In the genomic region with DNA sequence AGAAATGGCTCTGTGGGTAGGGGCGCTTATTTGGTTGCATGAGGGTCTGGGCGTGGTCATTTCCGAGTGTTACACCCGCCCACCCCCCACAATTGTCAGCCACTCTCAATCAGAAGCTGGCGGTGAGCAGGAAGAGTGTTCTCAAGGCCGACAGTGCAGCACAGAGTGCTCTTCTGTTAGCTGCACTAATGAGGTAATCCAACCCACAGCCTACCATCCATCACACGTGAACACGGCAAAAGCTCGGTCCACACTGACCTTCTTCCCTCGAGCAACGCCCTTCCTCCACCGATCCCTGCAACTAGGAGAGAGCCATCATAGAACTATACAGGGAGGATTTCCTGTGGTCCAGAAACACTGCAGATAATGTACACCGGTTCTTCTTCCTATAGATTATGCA, we compare ENCODE assay signal across 12 mouse cellular contexts.
"Had no signal": no experiment of that assay in that cellular context is flagged by ENCODE, and none has a peak within 500 bp of the region (broad histone marks: within the 10 kb centered on the region; RNA-seq: fewer than 3 reads in every experiment).

No protein-coding gene starts in this region.

- H3K9me3 ChIP-seq: limb, embryonic 13.5 days; midbrain, embryonic 15.5 days; neural tube, embryonic 12.5 days had no signal

- H3K4me2 ChIP-seq: limb, embryonic 13.5 days; midbrain, embryonic 11.5 days; midbrain, embryonic 15.5 days; neural tube, embryonic 12.5 days had no signal

- H3K4me3 ChIP-seq: limb, embryonic 13.5 days; midbrain, embryonic 15.5 days; neural tube, embryonic 12.5 days had no signal

- H3K36me3 ChIP-seq: limb, embryonic 13.5 days; midbrain, embryonic 15.5 days; neural tube, embryonic 12.5 days had no signal

- H3K9ac ChIP-seq: limb, embryonic 13.5 days; liver, embryonic 14.5 days; midbrain, embryonic 15.5 days; neural tube, embryonic 12.5 days had no signal

- H3K27ac ChIP-seq: limb, embryonic 13.5 days; liver, embryonic 14.5 days; midbrain, embryonic 15.5 days; neural tube, embryonic 12.5 days had no signal

- ATAC-seq: midbrain, embryonic 15.5 days had no signal

- DNase-seq: kidney, adult 11 months; kidney, adult 9 months; kidney, postnatal 25 days; lung, adult 18-20 months; lung, postnatal 14 days; thymus, adult 18-20 months; thymus, postnatal 14 days had no signal

- H3K27me3 ChIP-seq: limb, embryonic 13.5 days; midbrain, embryonic 15.5 days; neural tube, embryonic 12.5 days had no signal
